Mouse (Mus musculus) bone marrow, adult 2 months (tissue): ENCODE measurements at regions not wholly inside any gene's neighbourhood (a gene's known extent, or its start where the extent isn't known, plus 50 kb on each side); places are given as distances from the start of the nearest gene placed in this dataset.

Experiments
- H3K27ac ChIP-seq: fragments of 200-500 bp; 2 replicates; pipeline ENCODE4 v1.5.1; 2012; ENCODE audit warnings: low read depth, mild to moderate bottlenecking, control low read depth, inconsistent platforms, low read length; ENCODE audit not compliant: control insufficient read depth, poor library complexity, insufficient read depth
- H3K4me1 ChIP-seq: fragments of 200-500 bp; 2 replicates; pipeline ENCODE4 v1.6.1; 2011; ENCODE audit warnings: low read length; ENCODE audit not compliant: control insufficient read depth, insufficient read depth
- H3K4me3 ChIP-seq: fragments of 200-500 bp; replicated peaks from 2 replicates; pipeline ENCODE3; 2011; ENCODE audit warnings: mild to moderate bottlenecking, low read depth, low read length, control low read depth; ENCODE audit not compliant: control insufficient read depth
- CTCF ChIP-seq: fragments of 200-500 bp; IDR thresholded peaks from 2 replicates; pipeline ENCODE4 v1.5.1; 2011; ENCODE audit warnings: low read length, control low read depth; ENCODE audit not compliant: control insufficient read depth, insufficient read depth
- POLR2A ChIP-seq: fragments of 200-500 bp; IDR thresholded peaks from 2 replicates; pipeline ENCODE4 v1.6.1; 2011; ENCODE audit warnings: low read depth, mild to moderate bottlenecking, control low read depth, low read length, borderline replicate concordance; ENCODE audit not compliant: control insufficient read depth
- WGBS: fragments of 180-500 bp; shearing (Covaris S2); methylation state at CpG from one replicate; pipeline ENCODE4 v1.1.7; 2018; 5-methylcytosine and 5-hydroxymethylcytosine counted together

DNA sequence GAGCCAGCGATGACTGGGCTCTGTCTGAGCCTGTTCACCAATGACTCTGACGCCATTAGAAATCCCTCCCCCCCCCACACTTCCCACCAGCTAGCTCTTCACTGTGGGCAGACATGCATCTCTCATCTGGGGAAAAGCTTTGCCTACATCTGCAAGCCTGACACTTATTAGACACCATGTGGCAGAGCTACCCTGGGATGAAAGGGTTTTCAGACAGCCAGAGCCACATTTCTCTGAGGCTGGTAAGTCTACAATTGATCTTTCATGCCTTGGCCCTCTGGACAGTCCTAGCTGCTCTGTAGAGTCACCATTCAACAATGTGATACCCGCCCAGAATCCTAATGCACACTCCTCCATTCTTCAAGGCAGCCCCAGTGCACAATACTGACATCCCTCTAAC, 72.8 kb upstream of the Rgma start:
- no peak overlapping the region for H3K4me3 ChIP-seq
- no peak for TF ChIP-seq CTCF
- no peaks in the 10 kb centered on the region for H3K4me1 ChIP-seq
- WGBS = 47% methylated on average over 3 of the region's 3 CpGs
- no peak overlapping the region for H3K27ac ChIP-seq

DNA sequence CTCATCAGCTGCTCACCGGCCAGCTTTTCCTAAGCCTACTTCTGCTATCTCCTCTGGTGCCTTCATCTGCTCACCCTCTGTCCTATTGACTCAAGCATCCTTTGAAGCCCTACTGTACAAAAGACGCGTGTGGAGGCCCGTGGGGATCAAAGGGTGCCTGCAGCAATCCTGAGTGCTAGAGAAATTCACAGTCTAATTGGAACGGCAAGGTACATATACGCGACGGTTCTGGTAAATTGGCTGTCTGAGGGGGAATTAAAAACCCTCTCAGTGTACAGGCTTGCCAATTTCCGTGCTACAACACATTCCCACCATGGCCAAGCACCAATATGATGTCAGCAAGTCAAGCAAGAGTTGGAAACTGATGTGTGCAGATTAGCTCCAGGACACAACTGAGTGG, 71.5 kb upstream of the Rgma start:
- Histone ChIP-seq H3K4me1 (no peaks in the 10 kb centered on the region), H3K27ac (no peak overlapping the region), H3K4me3 (no peak overlapping the region)
- WGBS = 70% methylated on average over 9 of the region's 9 CpGs
- TF ChIP-seq POLR2A (no peak), CTCF (no peak)

DNA sequence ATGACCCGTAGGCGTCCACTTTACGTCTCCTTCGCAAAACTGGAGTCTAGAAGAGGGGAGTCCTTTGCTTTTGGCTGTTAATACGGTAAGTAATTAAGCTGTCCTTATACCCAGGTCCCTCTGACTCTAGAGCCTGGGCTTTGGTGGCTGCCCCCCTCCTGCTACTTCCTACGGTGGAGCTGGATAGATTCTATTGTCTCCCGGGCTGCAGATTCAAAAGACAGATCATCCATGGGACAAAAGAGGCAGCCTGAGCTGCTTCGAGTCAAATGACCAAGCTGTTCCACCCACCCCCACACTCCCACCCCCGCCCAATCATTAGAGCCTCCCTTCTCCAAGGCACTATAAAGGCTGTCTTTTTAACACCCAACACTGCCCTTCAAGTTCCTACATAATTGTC, 70.5 kb upstream of the Rgma start:
- 25% methylated on average over 9 of the region's 9 CpGs for WGBS
- H3K27ac ChIP-seq = no peak overlapping the region
- H3K4me1 ChIP-seq = no peaks in the 10 kb centered on the region
- H3K4me3 ChIP-seq = no peak overlapping the region
- TF ChIP-seq CTCF = no peak
- TF ChIP-seq POLR2A = no peak

DNA sequence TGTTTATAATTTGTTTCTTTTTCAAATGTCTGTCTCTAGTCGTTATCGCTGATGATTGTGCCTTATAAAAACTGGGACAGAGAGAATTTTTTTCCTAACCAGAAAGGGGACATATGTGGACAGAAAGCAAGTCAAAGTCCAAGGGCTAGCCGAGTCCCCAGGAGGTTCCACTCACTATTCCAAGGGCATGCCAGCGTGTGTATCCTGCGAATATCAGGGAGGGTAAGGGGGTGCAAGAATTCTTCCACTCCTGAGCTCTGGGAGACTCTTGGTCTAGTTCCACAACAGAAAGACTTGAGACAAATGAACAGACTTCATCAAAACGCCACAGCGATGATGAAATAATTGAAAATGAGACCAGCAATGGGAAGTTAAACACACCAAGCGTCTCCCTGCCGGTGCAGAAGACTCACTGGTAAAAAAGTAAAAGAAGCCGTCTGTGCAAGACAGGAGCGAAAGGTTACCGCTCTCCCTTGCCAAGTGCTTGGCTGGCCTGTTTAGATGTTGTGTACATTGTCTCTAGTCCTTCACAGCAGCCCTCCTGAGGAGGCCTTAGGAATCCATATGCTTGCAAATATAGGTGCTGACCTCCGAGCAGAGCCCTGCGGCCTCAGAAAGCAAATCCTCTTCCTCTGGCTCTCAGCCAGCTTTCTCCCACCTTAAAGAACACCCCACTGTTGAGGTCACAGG, 69.9 kb upstream of the Rgma start:
- WGBS = 32% methylated on average over 14 of the region's 14 CpGs
- Histone ChIP-seq H3K27ac (no peak overlapping the region), H3K4me1 (no peaks in the 10 kb centered on the region), H3K4me3 (no peak overlapping the region)
- TF ChIP-seq POLR2A (no peak), CTCF (no peak)

DNA sequence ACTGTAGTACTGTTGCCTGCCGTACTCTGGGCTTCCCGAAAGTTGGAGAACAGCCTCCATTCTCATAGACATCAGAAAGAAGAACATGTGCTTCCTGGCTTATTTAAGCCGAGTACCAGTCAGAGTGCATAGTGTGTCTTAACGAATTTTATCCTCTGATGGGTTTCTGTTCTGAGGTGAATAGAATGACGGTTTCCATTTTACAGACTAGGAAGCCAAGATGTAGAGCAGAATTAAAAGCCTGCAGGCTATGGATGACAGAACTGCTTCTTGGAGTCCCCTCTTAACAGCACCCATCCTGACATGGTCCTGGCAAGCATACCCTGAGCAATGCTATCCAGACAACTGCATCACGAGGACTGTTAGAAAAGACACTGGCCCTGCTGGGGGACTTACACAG, 69.0 kb upstream of the Rgma start:
- 65% methylated on average over 6 of the region's 6 CpGs for WGBS

DNA sequence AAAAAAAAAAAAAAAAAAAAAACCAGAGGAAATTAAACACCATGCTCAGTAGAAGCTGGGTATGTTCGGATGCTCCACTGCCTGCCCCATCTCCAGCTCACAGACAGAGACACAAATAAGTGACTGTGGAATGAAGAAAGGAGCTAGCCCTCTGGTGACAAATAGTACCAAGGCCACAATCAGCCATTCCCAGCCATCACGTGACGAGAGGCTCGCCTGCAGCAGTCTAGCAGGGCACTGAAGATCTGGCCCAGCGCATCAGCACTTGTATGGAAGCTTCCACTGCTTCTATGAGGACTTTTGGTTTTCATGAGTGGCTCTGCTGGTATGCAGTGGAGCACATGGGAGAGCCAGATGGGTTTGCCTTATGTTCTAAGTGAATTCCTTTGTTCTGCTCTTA, 68.6 kb upstream of the Rgma start:
- no peak for TF ChIP-seq POLR2A
- no peak for TF ChIP-seq CTCF
- H3K27ac ChIP-seq = no peak overlapping the region
- 61% methylated on average over 5 of the region's 5 CpGs for WGBS
- no peaks in the 10 kb centered on the region for H3K4me1 ChIP-seq
- no peak overlapping the region for H3K4me3 ChIP-seq

More for the DNA sequence above, 69.0 kb upstream of the Rgma start:
- Histone ChIP-seq H3K4me3 (no peak overlapping the region), H3K4me1 (no peaks in the 10 kb centered on the region), H3K27ac (no peak overlapping the region)
- TF ChIP-seq POLR2A (no peak), CTCF (no peak)

DNA sequence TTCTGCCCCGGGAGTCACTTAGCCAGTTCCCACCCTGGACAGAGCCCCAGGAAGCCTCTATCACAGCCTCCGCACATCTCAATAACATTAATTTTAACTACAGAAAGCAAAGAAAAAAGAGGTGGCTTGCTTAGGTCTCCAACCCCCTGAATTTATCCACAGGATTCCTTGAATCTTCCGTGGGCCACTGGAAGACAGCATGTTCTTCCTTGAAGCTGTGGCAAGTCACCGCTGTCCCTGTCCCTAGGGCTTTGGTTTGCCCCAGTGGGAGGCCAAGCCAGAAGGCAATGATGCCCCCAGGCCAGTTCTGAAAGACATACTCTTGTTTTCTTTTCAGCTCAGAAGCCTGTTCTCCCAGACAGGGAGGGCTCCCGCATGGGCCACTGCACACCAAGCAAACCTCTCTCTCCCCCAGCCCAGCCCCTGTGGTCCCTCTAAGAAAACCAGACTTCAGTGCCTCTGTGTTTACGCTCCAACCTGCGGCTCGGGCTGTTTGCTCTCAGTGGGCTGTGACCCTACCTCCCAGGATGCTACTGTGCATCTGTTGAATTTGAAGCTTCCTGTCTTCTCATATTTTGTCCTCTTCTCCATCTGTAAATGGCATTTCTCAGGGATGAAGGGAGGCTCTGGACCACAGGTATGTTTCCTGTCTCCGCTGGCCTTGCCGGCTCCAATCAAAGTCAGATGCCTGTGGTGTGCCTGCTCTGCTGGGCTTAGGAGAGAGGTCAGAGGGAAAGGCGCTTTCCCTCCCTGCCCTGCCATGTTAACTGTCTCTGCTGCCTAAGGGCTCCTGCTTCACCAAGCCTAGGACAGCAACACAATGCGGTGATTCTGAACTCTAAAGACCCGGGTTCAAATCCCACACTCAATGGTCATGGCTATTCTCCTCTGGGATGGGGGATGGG, 67.5 kb upstream of the Rgma start:
- Histone ChIP-seq H3K27ac (no peak overlapping the region), H3K4me3 (no peak overlapping the region), H3K4me1 (no peaks in the 10 kb centered on the region)
- 56% methylated on average over 13 of the region's 13 CpGs for WGBS
- TF ChIP-seq POLR2A = no peak
- no peak for TF ChIP-seq CTCF

DNA sequence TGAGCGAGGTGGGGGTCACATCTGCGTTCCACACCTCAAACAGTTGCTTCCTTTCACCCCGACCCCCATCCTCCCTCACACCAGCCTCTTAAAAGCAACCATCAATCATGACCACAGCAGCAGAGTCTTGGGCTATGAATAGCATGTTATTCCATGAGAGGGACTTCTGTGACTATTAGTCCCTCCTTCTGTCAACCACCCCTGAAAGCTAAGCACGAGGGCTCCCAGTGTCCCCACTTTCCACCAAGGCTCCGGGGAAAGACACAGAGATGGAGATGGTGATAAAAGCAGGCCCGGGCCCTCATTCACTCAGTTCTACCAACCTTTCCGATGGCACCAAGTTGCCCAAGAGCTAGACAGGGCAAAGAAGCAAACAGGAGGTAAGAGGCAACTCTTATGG, 66.3 kb upstream of the Rgma start:
- Histone ChIP-seq H3K27ac (no peak overlapping the region), H3K4me3 (no peak overlapping the region), H3K4me1 (no peaks in the 10 kb centered on the region)
- WGBS = 72% methylated on average over 7 of the region's 7 CpGs
- TF ChIP-seq CTCF (no peak), POLR2A (no peak)

DNA sequence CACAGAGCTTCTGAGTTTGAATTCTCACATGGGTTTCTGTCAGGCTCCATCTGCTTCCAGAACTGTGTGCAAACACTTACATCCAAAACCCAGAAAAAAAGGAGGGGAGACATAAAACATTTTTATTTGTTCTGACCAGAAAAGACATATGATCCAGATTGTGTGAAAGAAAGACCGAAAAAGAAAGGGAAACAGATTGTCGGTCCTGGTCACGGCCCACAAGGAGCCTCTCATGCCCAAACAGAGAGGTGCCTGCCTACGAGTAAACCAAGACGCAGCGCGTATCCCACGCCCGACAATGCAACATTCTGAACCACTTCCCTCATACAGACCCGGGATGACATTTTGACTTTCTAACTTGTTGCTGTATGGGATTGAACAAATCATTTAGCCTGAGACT, 65.3 kb upstream of the Rgma start:
- 86% methylated on average over 10 of the region's 10 CpGs for WGBS
- Histone ChIP-seq H3K27ac (no peak overlapping the region), H3K4me1 (no peaks in the 10 kb centered on the region), H3K4me3 (no peak overlapping the region)
- TF ChIP-seq CTCF = no peak
- no peak for TF ChIP-seq POLR2A
